Mouse (Mus musculus) embryonic fibroblast, embryonic 13.5 days (primary cell): ENCODE results near the gene 1810043G02Rik. TPM values are rescaled to one million over a fixed set of nuclear protein-coding genes. Genes with fewer than 3 reads are reported as not detected.
"Not testable (repeated sequence)": the region's sequence is repeated elsewhere in the genome, so short reads cannot be mapped to it uniquely, and the experiment has no call there.

ENCODE experiments used
- H3K27ac ChIP-seq: 2 replicates; pipeline ENCODE4 v1.5.1; 2012; ENCODE audit warnings: low read length, control low read depth, inconsistent platforms; ENCODE audit not compliant: insufficient read depth
- H3K4me1 ChIP-seq: 2 replicates; pipeline ENCODE4 v1.6.1; 2011; ENCODE audit warnings: low read length; ENCODE audit not compliant: control insufficient read depth, insufficient read depth
- H3K4me3 ChIP-seq: 2 replicates; pipeline ENCODE4 v1.5.1; 2011; ENCODE audit warnings: mild to moderate bottlenecking, control low read depth, low read length; ENCODE audit not compliant: insufficient read depth
- CTCF ChIP-seq: IDR thresholded peaks from 2 replicates; pipeline ENCODE4 v1.5.1; 2011; ENCODE audit warnings: mild to moderate bottlenecking, control low read depth, low read length, moderate library complexity, borderline replicate concordance; ENCODE audit not compliant: insufficient read depth
- POLR2A ChIP-seq: IDR thresholded peaks from 2 replicates; pipeline ENCODE4 v1.6.1; 2011; ENCODE audit warnings: low read depth, mild to moderate bottlenecking, control low read depth, low read length, moderate library complexity
- polyA plus RNA-seq: library from polyadenylated mRNA; stranded (reverse); fragments of >200 nt; gene quantifications from 2 replicates; pipeline ENCODE4 v1.2.4, GENCODE M21; 2011; ENCODE audit warnings: low read depth; ENCODE audit not compliant: missing spikeins, insufficient read length

1810043G02Rik gene
- polyA plus RNA-seq, 1 experiment = 11.9 TPM

- TF ChIP-seq CTCF = no peak
- TF ChIP-seq POLR2A = no peak
- Histone ChIP-seq H3K4me3 (no peak overlapping the region), H3K27ac (no peak overlapping the region), H3K4me1 (no peaks in the 10 kb centered on the region; the same call in 1 of the 2 replicates)
These were observed 24.0 kb downstream of the 1810043G02Rik start for GRCm38 (mm10) chr10:78002316-78002715.

DNA sequence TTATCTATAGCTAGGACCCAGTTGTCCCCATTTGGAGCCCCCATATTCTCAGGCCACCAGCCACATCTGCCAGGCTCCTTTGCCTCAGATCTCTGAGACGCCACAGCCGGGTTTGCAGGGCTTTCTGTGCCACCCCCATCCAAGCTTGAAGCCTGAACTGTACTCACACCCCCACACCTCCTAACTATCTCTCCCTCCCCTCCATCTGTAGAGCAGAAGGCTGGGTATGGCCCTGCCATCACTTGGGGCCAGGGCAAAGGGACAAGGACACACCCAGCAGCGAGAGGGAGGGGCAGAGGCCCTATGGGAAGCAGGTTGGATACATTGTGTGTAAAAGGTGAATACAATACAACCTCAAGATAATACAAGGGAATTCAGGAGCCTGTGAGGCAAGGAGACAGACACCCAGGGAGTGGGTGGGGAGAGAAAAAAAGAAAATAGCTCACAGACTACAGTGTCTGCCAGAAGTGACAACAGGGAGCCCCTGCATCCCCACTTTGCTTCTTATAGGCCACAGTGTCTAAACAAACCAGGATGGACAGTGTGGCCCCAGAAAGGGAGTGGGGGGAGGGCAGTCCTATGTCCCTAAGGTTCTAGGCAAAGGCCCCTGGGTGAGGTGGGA is 26.3 kb downstream of the 1810043G02Rik start:
- TF ChIP-seq POLR2A (no peak), CTCF (no peak)
- Histone ChIP-seq H3K4me1 (peaks cover 2% of the 10 kb centered on the region; the same call in 1 of the 2 replicates), H3K4me3 (no peak overlapping the region), H3K27ac (no peak overlapping the region)

- Histone ChIP-seq H3K4me3 (no peak overlapping the region), H3K27ac (no peak overlapping the region), H3K4me1 (peaks cover 2% of the 10 kb centered on the region; the same call in 1 of the 2 replicates)
- TF ChIP-seq CTCF (no peak), POLR2A (no peak)
These were observed 27.6 kb downstream of the 1810043G02Rik start for GRCm38 (mm10) chr10:78005791-78006438.

DNA sequence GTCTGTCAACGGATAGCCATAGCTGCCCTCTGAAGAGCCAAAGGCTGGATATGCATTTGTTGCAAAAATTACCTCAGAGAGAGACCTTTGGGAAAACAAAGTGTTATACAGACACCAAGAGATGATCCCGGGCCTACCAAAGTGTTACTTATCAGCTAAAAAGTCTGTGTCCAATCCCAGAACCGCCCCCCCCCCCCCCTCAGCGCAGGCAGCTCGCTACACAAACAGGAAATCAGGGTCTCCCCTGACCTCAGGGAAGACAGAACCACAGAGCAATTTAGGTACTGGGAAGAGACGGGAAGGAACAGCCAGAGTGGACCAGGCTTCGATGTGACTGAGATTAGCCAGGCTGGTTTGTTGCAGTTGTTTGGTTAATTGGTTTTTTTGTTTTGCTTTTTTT is 28.9 kb downstream of the 1810043G02Rik start:
- H3K4me1 ChIP-seq = peaks cover 2% of the 10 kb centered on the region; the same call in 1 of the 2 replicates
- H3K4me3 ChIP-seq = no peak overlapping the region
- no peak for TF ChIP-seq POLR2A
- TF ChIP-seq CTCF = no peak
- H3K27ac ChIP-seq = no peak overlapping the region

DNA sequence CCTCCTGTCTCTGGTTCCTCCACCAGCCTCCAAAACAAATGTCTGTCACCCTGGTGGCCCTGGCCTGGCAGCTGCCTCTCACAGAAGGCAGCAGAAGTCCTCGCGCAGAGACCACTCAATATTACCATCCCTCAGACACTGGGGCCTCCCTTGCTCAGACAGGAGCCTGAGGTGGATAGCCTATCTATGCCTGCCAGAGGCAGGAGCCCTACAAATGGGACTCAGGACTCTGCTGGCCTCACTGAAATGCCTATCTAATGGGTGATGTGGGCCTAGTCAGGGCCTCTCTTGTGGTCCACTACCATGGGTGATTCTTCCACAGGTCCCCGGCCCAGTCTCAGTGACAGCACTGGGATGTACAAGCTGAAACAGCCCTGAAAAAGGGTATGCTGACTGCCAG is 29.8 kb downstream of the 1810043G02Rik start:
- no peak for TF ChIP-seq POLR2A
- TF ChIP-seq CTCF = no peak
- H3K27ac ChIP-seq = no peak overlapping the region
- H3K4me3 ChIP-seq = peak overlapping the region; percentile 79
- peaks cover 2% of the 10 kb centered on the region; the same call in 1 of the 2 replicates for H3K4me1 ChIP-seq

- H3K4me3 ChIP-seq = peak overlapping the region; percentile 79
- peaks cover 2% of the 10 kb centered on the region; the same call in 1 of the 2 replicates for H3K4me1 ChIP-seq
- H3K27ac ChIP-seq = peak overlapping the region; percentile 92
- TF ChIP-seq CTCF = peak; percentile 19; the same call in 1 of the 2 replicates
- peak; percentile 83 for TF ChIP-seq POLR2A
These were observed 31.0 kb downstream of the 1810043G02Rik start for GRCm38 (mm10) chr10:78009184-78009944.

- peaks cover 2% of the 10 kb centered on the region; the same call in 1 of the 2 replicates for H3K4me1 ChIP-seq
- H3K27ac ChIP-seq = peak within 1 kb of the TSS; percentile 92
- H3K4me3 ChIP-seq = peak within 1 kb of the TSS; percentile 79
- TF ChIP-seq CTCF (no peak), POLR2A (no peak)
These were observed 31.6 kb downstream of the 1810043G02Rik start, which contains the start of gene Pfkl for GRCm38 (mm10) chr10:78009945-78010293. TSS of gene Pfkl (minus strand) at chr10:78010083.

GRCm38 (mm10) chr10:78010335-78010734 is 32.0 kb downstream of the 1810043G02Rik start:
- TF ChIP-seq POLR2A = no peak
- TF ChIP-seq CTCF = no peak
- H3K4me1 ChIP-seq = peaks cover 2% of the 10 kb centered on the region; the same call in 1 of the 2 replicates
- peak overlapping the region; percentile 5; the same call in 1 of the 2 replicates for H3K4me3 ChIP-seq
- no peak overlapping the region for H3K27ac ChIP-seq

- H3K27ac ChIP-seq, H3K4me3 ChIP-seq, H3K4me1 ChIP-seq: not testable (repeated sequence)
These were observed 32.8 kb downstream of the 1810043G02Rik start for GRCm38 (mm10) chr10:78011116-78011515.
